13 mouse cellular contexts compared by ENCODE assay signal in genomic region chr4:36730691-36731090, GRCm38 (mm10).
"Had no signal": no experiment of that assay in that cellular context is flagged by ENCODE, and none has a peak within 500 bp of the region (broad histone marks: within the 10 kb centered on the region; RNA-seq: fewer than 3 reads in every experiment).

No protein-coding gene starts in this region.

- H3K4me3 ChIP-seq: kidney, embryonic 15.5 days; limb, embryonic 15.5 days; liver, embryonic 12.5 days; midbrain, embryonic 10.5 days; myocyte had no signal

- ATAC-seq: liver, embryonic 12.5 days had no signal

- H3K9ac ChIP-seq: kidney, embryonic 15.5 days; limb, embryonic 15.5 days; liver, embryonic 12.5 days; lung, embryonic 14.5 days had no signal

- DNase-seq: kidney, adult 2 months; kidney, postnatal 14 days; lung, embryonic 14.5 days; lung, postnatal 10 days; lung, postnatal 4 days; right cerebral cortex, adult 18-20 months; right cerebral cortex, postnatal 25 days; thymus, postnatal 36 days had no signal

- H3K4me1 ChIP-seq: kidney, embryonic 15.5 days; limb, embryonic 15.5 days; liver, embryonic 12.5 days; midbrain, embryonic 10.5 days had no signal

- H3K4me2 ChIP-seq: kidney, embryonic 15.5 days; limb, embryonic 15.5 days; liver, embryonic 12.5 days; lung, embryonic 14.5 days had no signal

- H3K36me3 ChIP-seq: kidney, embryonic 15.5 days; limb, embryonic 15.5 days; liver, embryonic 12.5 days; midbrain, embryonic 10.5 days had no signal

- H3K27ac ChIP-seq: kidney, embryonic 15.5 days; limb, embryonic 15.5 days; liver, embryonic 12.5 days; midbrain, embryonic 10.5 days had no signal

- H3K27me3 ChIP-seq: kidney, embryonic 15.5 days; limb, embryonic 15.5 days; liver, embryonic 12.5 days had no signal

- H3K9me3 ChIP-seq: kidney, embryonic 15.5 days; limb, embryonic 15.5 days; liver, embryonic 12.5 days; midbrain, embryonic 10.5 days had no signal
